Mouse (Mus musculus) embryonic facial prominence, embryonic 12.5 days (tissue): ENCODE measurements around the gene Olfr640. TPM values are rescaled to one million over a fixed set of nuclear protein-coding genes. Genes with fewer than 3 reads are reported as not detected.

Experiments used
- ATAC-seq: fragments of 200-750 bp; cut with Nextera tagmentation; 2 replicates; pipeline ENCODE4 v1.8.0; 2017; ENCODE audit not compliant: insufficient number of reproducible peaks, insufficient read depth, low FRiP score, low TSS enrichment
- H3K27ac ChIP-seq: fragments of 300-500 bp; sonication (generic); 2 replicates; pipeline ENCODE4 v1.5.1; 2016; ENCODE audit warnings: mild to moderate bottlenecking
- H3K27me3 ChIP-seq: fragments of 300-500 bp; sonication (generic); 2 replicates; pipeline ENCODE4 v1.6.1; 2016; ENCODE audit warnings: mild to moderate bottlenecking, moderate library complexity
- H3K36me3 ChIP-seq: fragments of 300-500 bp; sonication (generic); 2 replicates; pipeline ENCODE4 v1.6.1; 2016; ENCODE audit warnings: mild to moderate bottlenecking
- H3K4me1 ChIP-seq: fragments of 300-500 bp; sonication (generic); 2 replicates; pipeline ENCODE4 v1.6.1; 2016
- H3K4me2 ChIP-seq: fragments of 300-500 bp; sonication (generic); replicated peaks from 2 replicates; pipeline ENCODE4 v1.6.1; 2016; ENCODE audit warnings: mild to moderate bottlenecking, moderate library complexity
- H3K4me3 ChIP-seq: fragments of 300-500 bp; sonication (generic); 2 replicates; pipeline ENCODE4 v1.5.1; 2016; ENCODE audit warnings: mild to moderate bottlenecking
- H3K9ac ChIP-seq: fragments of 300-500 bp; sonication (generic); 2 replicates; pipeline ENCODE4 v1.6.1; 2016; ENCODE audit warnings: mild to moderate bottlenecking, moderate library complexity
- H3K9me3 ChIP-seq: fragments of 300-500 bp; sonication (generic); 2 replicates; pipeline ENCODE4 v1.6.1; 2016; ENCODE audit warnings: mild to moderate bottlenecking, moderate library complexity
- WGBS: fragments of 180-500 bp; shearing (Covaris S2); methylation state at CpG from one replicate; pipeline ENCODE4 v1.1.7; 2016; 5-methylcytosine and 5-hydroxymethylcytosine counted together
- polyA plus RNA-seq: library from polyadenylated mRNA; unstranded; fragments of >200 nt; fragmentation: Nextera tagmentation; extraction: Ambion mirVana; gene quantifications from 2 replicates; pipeline ENCODE4 v1.2.1, GENCODE M21; 2016

Olfr640 gene
- polyA plus RNA-seq, 1 experiment from 2014 or later: not detected

GRCm38 (mm10) chr7:103971782-103972181, 53.6 kb downstream of the Olfr640 start:
- ATAC-seq: no peak
- Histone ChIP-seq H3K4me3 (no peak overlapping the region), H3K27me3 (no peaks in the 10 kb centered on the region), H3K36me3 (no peaks in the 10 kb centered on the region), H3K4me2 (no peak overlapping the region), H3K9ac (no peak overlapping the region), H3K4me1 (no peaks in the 10 kb centered on the region), H3K9me3 (no peaks in the 10 kb centered on the region), H3K27ac (no peak overlapping the region)
- WGBS: 59% methylated on average over 1 of the region's 1 CpGs

- H3K9me3 ChIP-seq: no peaks in the 10 kb centered on the region
- no peak within 1 kb of the TSS for H3K4me2 ChIP-seq
- H3K27me3 ChIP-seq: no peaks in the 10 kb centered on the region
- H3K4me3 ChIP-seq: no peak within 1 kb of the TSS
- no peak within 1 kb of the TSS for H3K27ac ChIP-seq
- no peak for ATAC-seq
- WGBS: 77% methylated on average over 1 of the region's 1 CpGs
- H3K9ac ChIP-seq: no peak within 1 kb of the TSS
- no peaks in the 10 kb centered on the region for H3K36me3 ChIP-seq
- no peaks in the 10 kb centered on the region for H3K4me1 ChIP-seq
These were observed 54.5 kb downstream of the Olfr640 start, which contains the start of gene Olfr635 for GRCm38 (mm10) chr7:103970852-103971251. Olfr635 (plus strand) TSS chr7:103971152.

Other genes starting within 250 kb of the Olfr640 start
- not detected in 2 replicates for gene Olfr68, start 245.9 kb downstream of the Olfr640 start, polyA plus RNA-seq
- gene Olfr67, start 233.8 kb downstream of the Olfr640 start, polyA plus RNA-seq: not detected in 2 replicates
- gene Hbb-bt, start 211.6 kb downstream of the Olfr640 start, polyA plus RNA-seq: 883 and 936 TPM in 2 replicates
- gene Hbb-bs, start 197.5 kb downstream of the Olfr640 start, polyA plus RNA-seq: 706 and 771 TPM in 2 replicates
- 0.32 TPM in 1 of 2 replicates, not detected in the other for gene Hbb-bh2, start 185.1 kb downstream of the Olfr640 start, polyA plus RNA-seq
- gene Hbb-bh1, start 182.4 kb downstream of the Olfr640 start, polyA plus RNA-seq: 537 and 696 TPM in 2 replicates
- gene Hbb-y, start 172.4 kb downstream of the Olfr640 start, polyA plus RNA-seq: 8,998 and 9,810 TPM in 2 replicates
- gene Olfr66, start 139.3 kb downstream of the Olfr640 start, polyA plus RNA-seq: not detected in 2 replicates
- gene Olfr64, start 131.1 kb downstream of the Olfr640 start, polyA plus RNA-seq: not detected in 2 replicates
- gene Olfr65, start 122.1 kb downstream of the Olfr640 start, polyA plus RNA-seq: not detected in 2 replicates
- gene Olfr631, start 96.7 kb downstream of the Olfr640 start, polyA plus RNA-seq: not detected in 2 replicates
- 0.06 TPM in 1 of 2 replicates, not detected in the other for gene Olfr632, start 91.2 kb downstream of the Olfr640 start, polyA plus RNA-seq
- not detected in 2 replicates for gene Olfr633, start 81.1 kb downstream of the Olfr640 start, polyA plus RNA-seq
- gene Olfr635, start 54.4 kb downstream of the Olfr640 start, polyA plus RNA-seq: not detected in 2 replicates
- not detected in 2 replicates for gene Olfr638, start 26.8 kb downstream of the Olfr640 start, polyA plus RNA-seq
- 0.04 TPM in 1 of 2 replicates, not detected in the other for gene Olfr639, start 8.3 kb downstream of the Olfr640 start, polyA plus RNA-seq
- gene Olfr641, start 9.9 kb upstream of the Olfr640 start, polyA plus RNA-seq: not detected in 2 replicates
- not detected in 2 replicates for gene Olfr642, start 27.1 kb upstream of the Olfr640 start, polyA plus RNA-seq
- not detected in 2 replicates for gene 4930516K23Rik, start 35.9 kb upstream of the Olfr640 start, polyA plus RNA-seq
- not detected in 2 replicates for gene Olfr644, start 46.3 kb upstream of the Olfr640 start, polyA plus RNA-seq
- gene Olfr645, start 59.9 kb upstream of the Olfr640 start, polyA plus RNA-seq: not detected in 2 replicates
- gene Olfr646, start 79.3 kb upstream of the Olfr640 start, polyA plus RNA-seq: not detected in 2 replicates
- gene Ubqln5, start 104.3 kb upstream of the Olfr640 start, polyA plus RNA-seq: not detected in 2 replicates
- gene Olfr643, start 111.8 kb upstream of the Olfr640 start, polyA plus RNA-seq: not detected in 2 replicates
- not detected in 2 replicates for gene Ubqln3, start 117.7 kb upstream of the Olfr640 start, polyA plus RNA-seq
- gene Ubqlnl, start 125.0 kb upstream of the Olfr640 start, polyA plus RNA-seq: not detected in 2 replicates
- gene Olfm5, start 139.3 kb upstream of the Olfr640 start, polyA plus RNA-seq: 0.33 and 0.45 TPM in 2 replicates
- gene Olfr648, start 157.8 kb upstream of the Olfr640 start, polyA plus RNA-seq: 0.24 and 0.37 TPM in 2 replicates
- not detected in 2 replicates for gene Olfr649, start 170.4 kb upstream of the Olfr640 start, polyA plus RNA-seq
- gene Trim6, start 193.2 kb upstream of the Olfr640 start, polyA plus RNA-seq: 1.9 and 2.2 TPM in 2 replicates
- 1.6 and 2.0 TPM in 2 replicates for gene Trim34a, start 218.9 kb upstream of the Olfr640 start, polyA plus RNA-seq